Mouse (Mus musculus) left cerebral cortex, adult 9 months (tissue): Measurements from ENCODE around the gene Armh3.
"Not testable (repeated sequence)": the region's sequence is repeated elsewhere in the genome, so short reads cannot be mapped to it uniquely, and the experiment has no call there.

Experiments
- DNase-seq, 2 experiments: peaks; one replicate each; pipeline ENCODE4 v3.0.0; 2022; ENCODE audit warnings: low spot score in 2 of 2

The Armh3 gene

GRCm38 (mm10) chr19:45821832-45822231, 176.5 kb downstream of the Armh3 start:
- no peak for DNase-seq

- DNase-seq = peak in 1 of 2 experiments; percentile 63
Measured at GRCm38 (mm10) chr19:45817816-45818490, 180.3 kb downstream of the Armh3 start.

- no peak for DNase-seq
Measured at GRCm38 (mm10) chr19:45816727-45817126, 181.6 kb downstream of the Armh3 start.

- peak in 1 of 2 experiments; percentile 53 for DNase-seq
Measured at GRCm38 (mm10) chr19:45815831-45816405, 182.4 kb downstream of the Armh3 start, which contains the start of gene Kcnip2. Kcnip2 (minus strand) TSS chr19:45816061.

- DNase-seq = peak in 1 of 2 experiments; percentile 44
Measured at GRCm38 (mm10) chr19:45815170-45815569, 183.1 kb downstream of the Armh3 start.

- no peak for DNase-seq
Measured at GRCm38 (mm10) chr19:45813801-45814200, 184.5 kb downstream of the Armh3 start.

GRCm38 (mm10) chr19:45813263-45813662, 185.0 kb downstream of the Armh3 start:
- DNase-seq = peak in 1 of 2 experiments; percentile 93

GRCm38 (mm10) chr19:45812673-45813252, 185.5 kb downstream of the Armh3 start:
- DNase-seq = no peak

- no peak for DNase-seq
Measured at GRCm38 (mm10) chr19:45812115-45812514, 186.2 kb downstream of the Armh3 start.

- no peak for DNase-seq
Measured at GRCm38 (mm10) chr19:45811028-45811674, 187.1 kb downstream of the Armh3 start.

- DNase-seq = no peak
Measured at GRCm38 (mm10) chr19:45807732-45808131, 190.6 kb downstream of the Armh3 start.

GRCm38 (mm10) chr19:45805817-45806216, 192.5 kb downstream of the Armh3 start:
- DNase-seq = not testable (repeated sequence)

GRCm38 (mm10) chr19:45804593-45805368, 193.5 kb downstream of the Armh3 start:
- DNase-seq = no peak

GRCm38 (mm10) chr19:45803408-45803807, 194.9 kb downstream of the Armh3 start:
- DNase-seq = no peak

GRCm38 (mm10) chr19:45802702-45803101, 195.6 kb downstream of the Armh3 start:
- no peak for DNase-seq

- no peak for DNase-seq
Measured at GRCm38 (mm10) chr19:45796879-45797278, 201.4 kb downstream of the Armh3 start.

GRCm38 (mm10) chr19:45796061-45796556, 202.2 kb downstream of the Armh3 start:
- no peak for DNase-seq

GRCm38 (mm10) chr19:45795406-45795944, 202.8 kb downstream of the Armh3 start:
- no peak for DNase-seq

- DNase-seq = no peak
Measured at GRCm38 (mm10) chr19:45794718-45795117, 203.6 kb downstream of the Armh3 start.

GRCm38 (mm10) chr19:45792404-45792803, 205.9 kb downstream of the Armh3 start:
- no peak for DNase-seq
